Mouse (Mus musculus) olfactory bulb, adult 2 months (tissue): ENCODE results near the gene Gnai2.

Experiments used
- CTCF ChIP-seq: fragments of 200-500 bp; IDR thresholded peaks from 2 replicates; pipeline ENCODE4 v1.5.1; 2012; ENCODE audit warnings: low read depth, mild to moderate bottlenecking, low read length, moderate library complexity; ENCODE audit not compliant: insufficient read depth
- POLR2A ChIP-seq: fragments of 200-500 bp; IDR thresholded peaks from 2 replicates; pipeline ENCODE4 v1.6.1; 2012; ENCODE audit warnings: mild to moderate bottlenecking, low read depth, low read length, moderate library complexity; ENCODE audit not compliant: insufficient read depth

DNA sequence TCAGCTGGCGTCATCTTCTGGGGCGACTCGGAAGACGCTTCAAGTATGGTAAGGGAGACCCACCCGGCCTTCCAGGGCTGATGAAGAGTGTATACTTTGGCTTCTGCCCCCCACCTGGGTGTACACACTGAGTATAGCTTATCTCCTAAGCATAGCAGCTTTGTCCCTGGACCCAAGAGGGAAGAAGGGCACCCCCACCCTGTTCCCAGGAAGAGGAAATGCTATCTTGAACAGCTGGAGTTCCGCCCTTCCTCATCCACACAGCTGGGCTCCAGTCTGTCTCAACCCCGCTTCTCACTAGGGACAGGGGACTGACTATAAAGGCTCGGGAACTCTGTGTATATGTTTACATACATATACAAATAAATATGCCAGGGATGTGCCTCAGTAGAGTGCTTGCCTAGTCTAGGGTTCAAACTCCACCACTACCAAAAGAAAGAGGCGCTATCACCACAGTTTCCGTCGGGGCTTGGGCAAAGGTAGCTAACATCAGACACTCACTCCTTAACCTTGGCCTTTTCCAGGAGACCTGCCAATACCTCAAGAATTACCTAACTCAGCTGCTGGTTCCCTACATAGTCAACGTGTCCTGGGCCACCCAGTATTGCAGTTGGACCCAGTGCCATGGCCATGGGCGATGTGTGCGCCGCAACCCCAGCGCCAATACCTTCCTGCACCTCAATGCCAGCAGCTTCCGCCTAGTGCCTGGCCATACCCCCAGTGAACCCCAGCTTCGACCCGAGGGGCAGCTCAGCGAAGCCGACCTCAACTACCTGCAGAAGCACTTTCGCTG is 63.4 kb downstream of the Gnai2 start:
- TF ChIP-seq CTCF = no peak
- TF ChIP-seq POLR2A = no peak
